Mouse (Mus musculus) heart, adult 11 months (tissue): ENCODE measurements at regions not wholly inside any gene's neighbourhood (a gene's known extent, or its start where the extent isn't known, plus 50 kb on each side); places are given as distances from the start of the nearest gene placed in this dataset.
A peak's percentile ranks its signal among the peaks of the same experiment; 100 is the strongest.
"Not testable (repeated sequence)": the region's sequence is repeated elsewhere in the genome, so short reads cannot be mapped to it uniquely, and the experiment has no call there.

Experiments
- DNase-seq: peaks from one replicate; pipeline ENCODE4 v3.0.0; 2022

DNA sequence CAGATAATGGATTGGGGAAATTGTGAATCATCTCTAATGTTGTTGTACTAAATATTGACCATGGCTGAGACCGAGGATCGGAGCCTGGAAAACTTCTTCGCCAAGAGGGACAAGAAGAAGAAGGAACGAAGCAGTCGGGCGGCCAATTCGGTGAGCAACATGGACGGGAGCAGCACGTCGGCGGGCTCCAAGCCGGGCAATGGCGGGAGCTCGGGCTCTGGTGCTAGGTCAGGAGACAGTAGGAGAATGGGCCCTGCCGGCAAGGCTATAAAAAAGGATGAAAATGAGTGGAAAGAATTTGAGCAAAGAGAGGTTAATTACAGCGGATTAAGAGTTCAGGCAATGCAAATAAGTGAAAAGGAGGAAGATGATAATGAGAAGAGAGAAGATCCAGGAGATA lies 55.0 kb upstream of the Zfp990 start:
- peak; percentile 78 for DNase-seq

DNA sequence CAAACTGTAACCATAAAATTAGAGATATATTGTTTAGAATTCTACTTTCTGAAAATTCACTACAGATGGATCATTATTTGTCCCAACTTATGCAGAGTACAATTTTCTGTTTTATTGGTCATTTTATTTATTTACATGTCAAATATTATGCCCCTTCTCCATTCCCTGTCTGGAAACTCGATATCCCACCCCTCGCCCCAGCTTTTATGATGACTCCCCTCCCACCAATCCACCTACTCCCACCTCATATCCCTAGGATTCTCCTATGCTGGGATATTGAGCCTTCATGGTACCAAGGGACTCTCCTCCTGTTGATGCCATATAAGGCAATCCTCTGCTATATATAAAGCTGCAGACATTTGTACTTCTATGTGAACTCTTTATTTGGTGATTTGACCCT lies 62.0 kb upstream of the Zfp990 start:
- peak; percentile 55 for DNase-seq

DNA sequence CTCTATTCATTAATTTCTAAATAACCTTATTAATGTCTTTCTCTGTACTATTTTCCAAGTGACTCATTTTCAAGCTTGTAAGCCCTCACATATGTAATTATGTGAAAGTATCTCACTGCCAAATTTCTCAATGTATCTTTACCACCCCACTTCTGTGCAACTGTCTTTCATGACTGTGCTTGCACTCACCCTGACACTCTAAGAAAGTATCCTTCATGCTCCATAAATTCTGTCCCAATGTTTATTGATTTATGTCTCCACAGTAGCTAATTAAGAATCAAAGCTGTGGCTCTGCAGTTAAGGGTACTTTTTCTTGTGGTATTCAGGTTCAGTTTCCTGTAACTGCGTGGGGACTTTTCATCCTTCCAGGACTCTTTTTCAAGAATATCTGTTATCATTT lies 73.8 kb upstream of the Zfp990 start:
- DNase-seq = peak; percentile 86

DNA sequence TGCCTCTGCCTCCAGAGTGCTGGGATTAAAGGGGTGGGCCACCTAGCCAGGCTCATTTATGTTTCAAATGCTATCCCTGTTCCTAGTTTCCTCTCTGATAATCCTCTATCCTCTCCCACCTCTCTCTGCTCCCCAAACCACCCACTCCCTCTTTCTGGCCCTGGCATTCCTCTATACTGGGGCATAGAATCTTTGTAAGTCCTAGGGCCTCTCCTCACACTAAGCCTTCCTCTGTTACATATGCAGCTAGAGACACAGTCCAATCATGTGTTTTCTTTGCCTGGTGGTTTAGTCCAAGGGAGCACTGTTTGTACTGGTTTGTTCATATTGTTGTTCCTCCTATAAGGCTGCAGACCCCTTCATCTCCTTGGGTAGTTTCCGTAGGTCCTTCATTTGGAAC lies 76.0 kb upstream of the Zfp990 start:
- DNase-seq = peak; percentile 87

DNA sequence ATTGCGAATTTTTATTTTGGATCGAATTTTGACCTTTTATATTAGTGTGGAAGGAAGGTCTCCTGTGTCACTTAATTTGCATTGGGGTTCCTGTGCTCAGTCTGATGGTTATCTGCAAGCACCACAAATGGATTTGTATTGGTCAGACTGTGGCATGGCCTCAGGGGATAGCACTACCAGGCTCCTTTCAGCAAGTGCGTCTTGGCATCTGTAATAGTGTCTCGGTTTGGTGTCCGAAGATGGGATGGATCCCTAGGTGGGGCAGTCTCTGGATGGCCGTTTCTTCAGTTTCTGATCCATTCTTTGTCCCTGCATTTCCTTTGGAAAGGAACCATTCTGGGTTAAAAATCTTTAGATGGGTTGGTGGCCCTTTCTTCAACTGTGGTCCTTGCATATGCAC lies 76.5 kb upstream of the Zfp990 start:
- DNase-seq = peak; percentile 92

DNA sequence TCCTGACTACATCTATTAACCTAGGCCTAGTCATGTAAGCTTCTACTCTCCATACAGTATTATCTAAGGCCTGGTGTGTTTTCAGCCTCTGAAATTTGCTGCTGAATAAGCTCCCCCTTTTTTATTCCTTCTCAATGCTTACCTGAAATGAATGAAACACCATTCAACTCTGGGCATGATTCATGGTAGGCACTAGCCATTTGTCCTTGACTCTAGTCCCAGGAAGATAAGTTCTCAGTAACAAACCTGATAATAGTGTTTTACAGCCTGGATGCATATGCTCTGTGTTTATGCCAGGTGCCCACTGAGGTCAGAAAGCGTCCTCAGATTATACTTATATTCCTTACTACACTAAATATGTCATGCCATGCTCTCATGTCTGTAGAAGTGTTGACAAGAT lies 77.3 kb upstream of the Zfp990 start:
- peak; percentile 62 for DNase-seq

DNA sequence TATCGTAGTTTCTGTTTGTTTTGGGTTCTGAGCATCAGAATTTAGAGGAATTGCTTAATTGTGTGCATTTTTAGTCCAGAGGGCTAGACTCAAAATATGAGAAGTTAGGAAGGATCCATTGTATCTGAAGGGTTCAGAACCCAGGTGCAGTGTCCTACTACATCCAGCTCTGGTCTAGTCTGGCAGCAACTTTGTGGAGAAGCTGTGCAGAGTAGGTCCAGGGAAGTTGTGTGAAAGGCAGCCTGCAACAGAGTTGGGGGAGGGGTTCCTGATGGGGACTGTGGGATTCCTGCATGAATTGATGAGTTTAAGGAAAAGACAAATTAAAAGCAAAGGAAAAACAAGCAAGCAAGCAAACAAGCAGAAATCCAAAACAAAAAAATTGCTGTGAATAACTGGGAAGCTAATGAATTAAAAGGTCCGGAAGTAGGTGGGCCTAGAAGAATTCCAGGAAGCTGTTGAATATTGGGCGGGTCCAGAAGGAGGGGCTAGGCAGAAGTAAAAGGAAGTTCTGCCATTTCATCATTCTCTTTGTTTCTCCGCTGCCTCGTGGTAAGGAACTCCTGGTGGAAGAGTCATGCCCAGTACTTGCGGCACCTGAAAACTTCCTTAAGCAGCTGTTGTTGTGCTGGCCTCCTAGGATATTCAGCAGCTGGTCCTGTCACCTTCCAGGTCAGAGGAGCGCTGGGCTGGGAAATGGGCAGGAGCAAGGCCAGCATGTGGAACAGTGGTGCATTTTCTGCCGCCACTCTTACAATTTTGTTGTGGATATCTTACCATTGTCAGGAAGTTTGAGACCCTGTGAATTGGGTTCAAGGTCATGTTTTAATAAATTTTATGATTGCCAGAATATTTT lies 78.4 kb upstream of the Zfp990 start:
- peak; percentile 85 for DNase-seq

DNA sequence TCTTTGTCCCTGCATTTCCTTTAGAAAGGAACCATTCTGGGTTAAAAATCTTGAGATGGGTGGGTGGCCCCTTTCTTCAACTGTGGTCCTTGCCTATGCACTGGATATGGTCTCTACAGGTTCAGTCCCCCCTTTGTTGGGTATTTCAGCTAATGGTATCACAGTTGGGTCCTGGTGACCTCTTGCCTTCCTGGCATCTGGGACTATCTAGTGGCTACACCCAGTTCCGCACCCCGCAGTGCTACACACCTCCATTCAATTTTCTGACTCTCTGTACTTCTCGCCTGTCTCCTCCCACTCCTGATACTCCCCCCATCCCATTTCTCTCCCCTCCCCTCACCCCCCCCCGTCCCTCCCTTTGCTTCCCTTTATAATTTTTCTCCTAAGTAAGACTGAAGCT lies 92.7 kb upstream of the Zfp990 start:
- peak; percentile 75 for DNase-seq

DNA sequence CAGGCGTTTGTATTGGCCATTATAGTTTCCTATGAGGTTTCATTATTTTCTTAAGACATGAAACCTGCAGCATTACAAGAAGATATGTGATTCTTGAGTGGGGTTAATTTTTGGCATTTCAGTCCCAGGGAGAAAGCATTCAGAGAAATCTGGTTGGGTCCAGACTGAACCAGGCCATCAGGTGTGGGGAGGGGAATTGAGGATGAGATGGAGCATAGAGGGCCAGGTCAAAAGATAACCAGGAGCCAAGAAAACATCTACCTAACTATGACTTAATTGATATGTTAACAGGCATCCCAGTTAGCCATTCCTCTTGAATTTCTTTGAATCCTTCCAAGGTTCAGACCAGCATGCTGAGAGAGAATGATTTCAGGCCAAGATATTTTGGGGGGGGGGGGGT lies 96.2 kb upstream of the Tnfrsf8 start:
- no peak for DNase-seq

DNA sequence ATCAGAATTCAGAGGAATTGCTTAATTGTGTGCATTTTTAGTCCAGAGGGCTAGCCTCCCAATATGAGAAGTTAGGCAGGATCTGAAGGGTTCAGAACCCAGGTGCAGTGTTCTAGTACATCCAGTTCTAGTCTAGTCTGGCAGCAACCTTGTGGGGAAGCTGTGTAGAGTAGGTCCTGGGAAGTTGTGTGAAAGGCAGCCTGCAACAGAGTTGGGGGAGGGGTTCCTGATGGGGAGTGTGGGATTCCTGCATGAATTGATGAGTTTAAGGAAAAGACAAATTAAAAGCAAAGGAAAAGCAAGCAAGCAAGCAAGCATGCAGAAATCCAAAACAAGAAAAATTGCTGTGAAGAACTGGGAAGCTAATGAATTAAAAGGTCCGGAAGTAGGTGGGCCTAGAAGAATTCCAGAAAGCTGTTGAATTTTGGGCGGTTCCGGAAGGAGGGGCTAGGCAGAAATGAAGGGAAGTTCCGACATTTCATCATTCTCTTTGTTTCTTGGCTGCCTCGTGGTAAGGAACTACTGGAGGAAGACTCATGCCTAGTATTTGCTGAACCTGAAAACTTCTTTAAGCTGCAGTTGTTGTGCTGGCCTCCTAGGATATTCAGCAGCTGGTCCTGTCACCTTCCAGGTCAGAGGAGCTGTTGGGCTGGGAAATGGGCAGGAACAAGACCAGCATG lies 95.0 kb upstream of the Tnfrsf8 start:
- DNase-seq = peak; percentile 79

DNA sequence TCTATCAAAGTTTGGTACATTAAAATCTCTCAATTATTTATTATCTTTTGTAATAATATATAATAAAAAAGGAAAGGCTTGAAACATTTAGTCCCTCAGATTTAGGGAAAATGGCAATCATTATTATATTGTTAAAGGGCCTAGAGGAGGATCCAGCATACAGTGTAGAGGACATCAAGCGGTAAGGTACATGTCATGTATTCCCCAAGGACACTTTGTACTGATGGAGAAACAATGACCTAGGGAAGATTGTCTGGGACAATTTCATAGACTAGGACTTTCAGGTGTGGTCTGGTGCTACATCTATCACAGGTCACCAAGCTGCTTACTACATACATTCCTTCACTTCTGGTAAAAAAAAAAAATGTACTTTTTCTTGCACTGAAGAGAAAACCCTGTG lies 91.1 kb upstream of the Tnfrsf8 start:
- DNase-seq = not testable (repeated sequence)

DNA sequence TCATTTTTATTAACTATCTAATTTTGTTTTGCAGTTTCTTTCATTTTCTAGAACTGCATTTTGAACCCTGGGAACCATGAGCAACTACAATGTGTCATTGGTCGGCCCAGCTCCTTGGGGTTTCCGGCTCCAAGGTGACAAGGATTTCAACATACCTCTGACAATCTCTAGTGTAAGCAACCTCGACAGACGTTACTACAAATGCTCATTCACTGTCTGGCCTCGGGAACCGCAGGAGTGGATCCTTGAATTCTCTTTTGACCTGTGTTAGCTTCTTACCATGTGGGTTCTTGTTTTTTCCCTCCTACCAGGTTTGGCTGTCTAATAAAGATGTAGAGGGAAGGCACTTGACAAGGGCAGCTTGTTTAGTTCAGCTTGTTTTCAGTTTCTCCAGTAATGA lies 89.3 kb upstream of the Tnfrsf8 start:
- DNase-seq = peak; percentile 86

DNA sequence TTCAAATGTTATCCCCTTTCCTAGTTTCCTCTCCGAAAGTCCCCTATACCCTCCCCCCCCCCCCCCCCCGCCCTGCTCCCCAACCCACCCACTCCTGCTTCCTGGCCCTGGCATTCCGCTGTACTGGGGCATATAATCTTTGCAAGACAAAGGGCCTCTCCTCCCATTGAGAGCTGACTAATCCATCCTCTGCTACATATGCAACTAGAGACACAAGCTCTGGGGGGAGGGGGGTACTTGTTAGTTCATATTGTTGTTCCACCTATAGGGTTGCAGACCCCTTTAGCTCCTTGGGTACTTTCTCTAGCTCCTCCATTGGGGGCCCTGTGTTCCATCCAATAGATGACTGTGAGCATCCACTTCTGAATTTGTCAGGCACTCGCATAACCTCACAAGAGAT lies 63.9 kb upstream of the Tnfrsf8 start:
- DNase-seq = not testable (repeated sequence)

DNA sequence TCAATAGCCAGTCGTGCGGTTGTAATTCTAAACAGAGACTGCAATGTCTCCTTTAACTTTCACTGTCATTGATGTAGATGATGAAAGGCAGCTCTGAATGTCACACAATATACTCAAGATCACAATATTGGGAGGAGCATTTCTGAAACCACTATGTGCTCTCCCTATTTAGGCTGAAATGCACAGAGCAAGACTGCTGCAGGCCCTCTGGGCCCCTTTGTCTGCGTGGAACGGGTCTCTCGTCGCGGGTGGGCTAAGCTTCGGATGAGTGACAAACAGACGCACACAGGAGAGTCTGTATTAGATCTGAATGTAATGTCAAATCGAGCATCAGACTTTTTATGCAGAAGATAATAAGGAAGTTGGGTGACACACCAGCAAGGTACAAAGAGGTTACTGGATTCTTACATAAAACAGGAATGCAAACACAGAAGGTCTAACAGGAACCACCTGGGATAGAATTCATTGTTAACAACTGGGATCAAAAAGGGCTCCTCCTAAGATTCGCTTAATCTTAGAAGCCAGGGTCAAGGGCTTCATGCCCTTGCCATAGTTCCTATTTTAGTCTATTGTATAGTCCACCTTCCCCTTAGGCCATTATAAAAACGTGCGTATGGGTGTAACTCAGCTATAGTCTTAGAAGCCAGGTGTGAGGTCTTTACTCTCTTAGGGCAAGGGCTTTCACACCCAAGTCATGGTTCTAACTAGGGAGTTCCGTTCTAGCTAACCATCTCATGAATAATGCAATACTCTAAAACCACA lies 62.5 kb upstream of the Tnfrsf8 start:
- DNase-seq = not testable (repeated sequence)

DNA sequence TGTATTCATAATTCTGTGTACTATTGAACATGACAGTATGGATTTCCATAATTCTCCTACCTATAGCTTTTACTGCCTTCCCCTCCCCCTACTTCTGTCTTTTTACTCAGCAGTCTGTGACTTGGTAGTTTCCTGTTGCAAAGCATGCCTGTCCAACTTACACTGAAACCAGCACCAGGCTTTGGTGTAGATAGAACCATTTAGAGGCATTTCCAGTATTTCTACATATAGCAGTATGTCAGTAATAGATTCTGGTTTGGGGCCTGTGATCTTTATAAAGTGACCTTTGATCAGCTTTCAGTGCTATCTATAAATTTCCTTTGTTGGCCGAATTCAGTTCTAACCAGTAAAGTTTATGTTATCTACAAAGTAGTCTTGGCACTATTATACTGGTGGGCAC lies 54.8 kb upstream of the Tnfrsf8 start:
- DNase-seq = no peak

DNA sequence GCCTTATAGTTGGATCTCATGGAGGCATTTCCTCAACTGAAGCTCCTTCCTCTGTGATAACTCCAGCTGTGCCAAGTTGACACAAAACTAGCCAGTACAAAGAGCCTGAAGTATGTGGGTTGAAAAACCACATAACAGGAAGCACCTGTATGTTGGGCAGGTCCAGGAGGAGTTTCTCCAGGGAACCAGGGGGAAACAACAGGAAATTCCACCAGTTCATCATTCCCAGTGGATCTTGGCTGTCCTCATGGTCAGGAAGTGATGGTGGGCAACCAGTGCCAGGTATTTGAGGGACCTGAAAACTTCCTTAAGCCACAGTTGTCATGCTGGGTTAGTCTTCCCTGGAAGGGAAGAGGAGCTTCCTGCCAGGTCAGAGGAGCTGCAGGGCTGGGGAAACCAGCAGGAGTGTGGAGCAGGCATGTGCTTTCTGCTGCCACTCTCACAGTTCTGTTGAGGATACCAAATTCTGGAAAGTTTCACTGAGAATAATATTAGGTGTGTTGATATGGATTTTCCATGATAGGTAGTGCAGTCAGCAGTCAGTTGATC lies 52.4 kb upstream of the Tnfrsf8 start:
- peak; percentile 95 for DNase-seq

DNA sequence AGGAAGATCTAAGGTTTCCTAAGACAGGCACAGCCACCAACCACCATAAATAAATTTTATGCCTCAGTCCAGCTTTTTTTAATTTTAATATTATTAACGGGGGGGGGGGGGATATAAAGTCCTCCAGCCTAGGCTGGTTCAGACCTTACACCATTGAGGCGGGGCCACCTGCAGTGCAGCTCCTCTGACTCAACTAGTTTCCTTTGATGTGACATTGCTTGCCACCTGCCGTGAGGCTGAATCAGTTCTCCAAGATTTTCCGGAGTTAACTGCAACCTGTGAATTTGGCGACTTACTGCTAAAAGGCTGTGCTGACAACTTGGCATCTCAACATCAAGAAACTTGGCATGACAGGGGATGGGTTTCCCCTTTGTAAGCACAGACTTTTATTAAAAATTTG lies 51.3 kb upstream of the Tnfrsf8 start:
- DNase-seq = no peak

DNA sequence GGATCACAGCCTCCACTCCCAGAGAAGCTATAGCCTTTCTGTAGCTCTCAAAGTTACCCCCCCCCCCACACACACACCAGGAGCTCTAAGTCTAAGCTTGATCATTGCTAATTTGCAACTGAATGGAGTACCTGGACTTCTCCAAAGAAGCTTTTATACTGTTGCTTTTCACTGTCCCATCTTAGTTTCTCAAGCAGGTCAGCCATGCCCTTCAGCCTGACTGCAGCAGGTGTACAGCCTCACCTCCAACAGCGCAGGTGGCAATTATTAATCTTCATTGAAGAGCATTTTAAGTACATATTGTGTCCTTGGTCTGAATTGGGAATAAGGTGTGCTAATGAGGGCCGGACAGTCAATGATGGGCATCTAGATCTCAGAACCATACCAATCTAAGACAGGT lies 50.8 kb upstream of the Tnfrsf8 start:
- not testable (repeated sequence) for DNase-seq
